Mouse (Mus musculus) 416B (cell line): ENCODE measurements at regions not wholly inside any gene's neighbourhood (a gene's known extent, or its start where the extent isn't known, plus 50 kb on each side); places are given as distances from the start of the nearest gene placed in this dataset.
"Not testable (repeated sequence)": the region's sequence is repeated elsewhere in the genome, so short reads cannot be mapped to it uniquely, and the experiment has no call there.

Source experiments
- DNase-seq: peaks from one replicate; pipeline ENCODE4 v3.0.0; 2011; ENCODE audit warnings: low read depth

DNA sequence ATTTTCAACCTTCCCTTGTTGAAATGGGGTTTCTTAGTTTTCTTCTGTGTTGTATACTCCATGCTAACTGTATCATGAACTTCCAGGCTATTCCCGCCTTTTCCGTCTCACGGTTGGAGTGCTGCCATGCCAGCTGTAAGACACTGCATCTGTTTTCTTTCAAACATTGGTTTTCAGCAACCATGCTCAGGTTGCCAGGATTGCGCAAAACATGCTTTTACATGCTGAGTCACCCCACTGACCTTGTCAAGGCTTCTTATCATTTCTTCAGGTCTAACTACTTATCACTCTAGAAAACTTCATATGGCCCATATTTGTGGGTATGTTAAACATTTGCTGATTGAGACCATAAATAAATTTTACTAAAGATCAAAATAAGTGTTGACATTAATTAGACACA, 551.2 kb downstream of the Tlr4 start:
- peak; percentile 19 for DNase-seq

DNA sequence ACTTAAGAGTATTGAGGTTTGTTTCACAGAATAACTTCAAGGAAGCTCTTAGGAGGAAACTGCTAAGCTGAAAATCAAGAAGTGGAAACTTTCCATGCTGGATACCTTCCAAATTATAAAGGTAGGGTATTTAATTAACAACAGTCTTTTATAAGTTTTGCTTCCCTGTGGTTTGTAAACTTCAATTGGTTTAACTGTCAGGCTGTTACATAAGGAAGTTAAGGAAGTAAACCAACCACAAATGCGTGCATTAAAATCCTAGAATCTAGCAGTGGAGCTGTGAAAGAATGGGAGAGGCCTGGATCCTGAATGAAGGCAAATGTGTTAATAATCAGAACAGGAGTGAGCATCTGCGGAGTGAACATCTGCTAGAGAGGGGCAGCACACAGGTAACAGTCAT, 560.5 kb downstream of the Tlr4 start:
- no peak for DNase-seq

DNA sequence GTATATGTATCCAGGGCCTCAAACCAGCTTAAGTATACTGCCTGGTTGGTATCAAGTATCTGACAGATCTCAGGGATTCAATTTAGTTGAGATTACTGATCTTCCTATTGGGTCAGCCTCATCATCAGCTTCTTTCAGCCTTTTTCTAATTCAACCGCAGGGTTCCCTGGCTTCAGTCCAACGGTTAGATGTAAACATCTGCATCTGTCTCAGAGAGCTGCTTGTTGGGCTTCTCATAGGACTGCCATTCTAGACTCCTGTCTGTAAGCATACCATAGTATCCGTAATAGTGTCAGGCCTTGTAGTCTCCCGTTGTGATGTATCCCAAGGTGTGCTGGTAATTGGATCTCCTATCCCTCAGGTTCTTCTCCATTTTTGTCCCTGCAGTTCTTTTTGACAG, 575.6 kb downstream of the Tlr4 start:
- no peak for DNase-seq

DNA sequence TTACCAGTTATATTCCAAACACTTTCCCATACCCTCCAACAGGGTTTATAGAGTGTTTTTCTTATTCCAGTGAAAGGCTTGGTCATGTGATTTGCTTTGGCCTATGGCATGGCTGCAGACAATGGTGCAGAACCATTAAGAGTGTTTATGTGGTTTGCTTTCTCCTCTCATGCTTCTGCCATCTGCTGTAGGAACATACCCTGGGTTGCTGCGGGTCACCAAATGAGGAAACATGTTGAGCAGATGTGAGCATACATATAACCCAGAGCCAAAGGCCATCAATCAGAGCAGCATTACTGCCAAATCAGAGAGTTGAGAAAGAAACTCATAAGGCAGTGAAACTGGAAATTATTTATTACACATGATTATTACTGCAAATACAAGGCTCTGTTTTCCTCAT, 596.7 kb downstream of the Tlr4 start:
- DNase-seq = no peak

DNA sequence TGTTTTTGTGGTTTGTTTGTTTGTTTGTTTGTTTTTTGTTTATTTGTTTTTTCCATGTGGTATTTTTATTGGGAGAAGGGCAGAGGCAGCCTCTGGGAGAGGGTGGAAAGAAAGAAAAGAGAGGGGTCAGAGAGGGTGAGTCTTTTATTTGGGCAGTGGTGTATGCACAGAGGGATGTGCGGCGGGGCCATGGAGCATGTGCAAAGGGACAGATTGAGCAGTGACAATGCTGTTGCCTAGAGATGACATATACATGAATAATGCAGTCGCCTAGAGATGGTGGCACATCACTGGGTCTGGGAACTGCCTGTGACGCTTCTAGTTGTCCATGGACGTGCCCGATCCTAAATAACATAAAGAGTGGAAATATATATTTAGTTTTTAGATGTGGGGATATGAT, 598.3 kb downstream of the Tlr4 start:
- DNase-seq = no peak

DNA sequence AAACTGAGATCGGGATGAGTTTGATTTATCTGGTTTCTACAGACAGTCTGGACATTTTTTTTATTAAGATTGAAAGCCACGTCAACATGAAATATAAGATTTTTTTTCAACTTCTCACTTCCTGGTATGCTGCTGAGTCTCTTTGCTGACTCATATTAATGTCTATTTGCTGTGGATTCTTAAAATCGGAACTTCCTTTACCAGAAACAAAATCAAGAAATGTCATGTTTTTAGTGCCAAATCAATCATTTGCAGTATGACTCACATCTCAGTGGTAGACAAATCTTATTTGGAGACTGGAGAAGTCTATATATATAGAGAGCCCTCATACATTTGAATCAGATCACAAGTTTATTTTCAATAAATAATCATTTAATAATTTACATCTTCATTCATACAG, 620.5 kb downstream of the Tlr4 start:
- DNase-seq = peak; percentile 11

DNA sequence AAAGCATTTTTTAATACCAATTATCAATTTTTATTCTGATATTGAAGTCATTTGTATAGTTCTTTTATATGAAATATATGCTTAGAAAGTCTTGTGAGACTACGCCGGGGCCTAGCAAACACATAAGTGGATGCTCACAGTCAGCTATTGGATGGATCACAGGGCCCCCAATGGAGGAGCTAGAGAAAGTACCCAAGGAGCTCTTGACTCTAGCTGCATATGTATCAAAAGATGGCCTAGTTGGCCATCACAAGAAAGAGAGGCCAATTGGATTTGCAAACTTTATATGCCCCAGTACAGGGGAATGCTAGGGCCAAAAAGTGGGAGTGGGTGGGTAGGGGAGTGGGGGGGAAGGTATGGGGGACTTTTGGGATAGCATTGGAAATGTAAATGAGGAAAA, 632.5 kb downstream of the Tlr4 start:
- DNase-seq = not testable (repeated sequence)

DNA sequence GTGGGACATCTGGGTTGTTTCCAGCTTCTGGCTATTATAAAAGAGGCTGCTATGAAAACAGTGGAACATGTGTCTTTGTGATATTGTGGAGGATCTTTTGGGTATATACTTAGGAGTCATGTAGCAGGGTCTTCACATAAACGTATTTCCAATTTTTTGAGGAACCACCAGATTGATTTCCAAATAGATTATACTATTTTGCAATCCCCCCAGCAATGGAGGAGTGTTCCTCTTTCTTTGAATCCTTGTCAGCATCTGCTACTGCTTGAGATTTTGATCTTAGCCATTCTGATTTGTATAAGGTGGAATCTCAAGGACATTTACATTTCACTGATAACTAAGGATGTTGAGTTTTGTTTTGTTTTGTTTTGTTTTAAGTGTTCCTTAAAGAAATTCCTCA, 645.6 kb downstream of the Tlr4 start:
- DNase-seq = no peak

DNA sequence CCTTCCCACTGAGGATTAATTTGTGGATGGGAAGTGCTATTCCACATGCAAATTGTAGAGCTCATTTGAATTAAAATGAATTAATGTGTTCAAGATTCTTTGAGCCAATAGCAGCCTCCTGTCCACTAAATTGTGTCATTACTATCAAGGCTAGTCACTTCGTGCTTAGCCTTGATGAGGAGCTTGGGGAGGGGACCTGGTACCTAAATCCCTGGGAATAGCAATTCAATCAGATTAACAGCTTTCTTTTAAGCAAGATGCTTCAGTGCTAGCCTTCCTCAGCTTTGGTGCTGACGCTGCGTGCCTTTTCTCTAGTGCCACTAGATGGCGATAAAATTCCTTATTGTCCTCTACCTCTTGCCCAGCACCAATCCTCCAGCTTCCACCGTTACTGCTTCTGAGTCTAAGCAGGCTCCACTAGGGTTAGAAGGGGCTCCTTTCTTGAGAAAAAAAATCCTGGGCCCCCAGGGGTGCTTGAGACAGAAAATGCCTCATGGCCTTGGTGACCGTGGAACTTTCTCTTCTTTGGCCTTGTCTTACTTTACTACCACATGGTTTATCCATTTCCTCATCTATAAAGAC, 650.0 kb downstream of the Tlr4 start:
- DNase-seq = peak; percentile 35

DNA sequence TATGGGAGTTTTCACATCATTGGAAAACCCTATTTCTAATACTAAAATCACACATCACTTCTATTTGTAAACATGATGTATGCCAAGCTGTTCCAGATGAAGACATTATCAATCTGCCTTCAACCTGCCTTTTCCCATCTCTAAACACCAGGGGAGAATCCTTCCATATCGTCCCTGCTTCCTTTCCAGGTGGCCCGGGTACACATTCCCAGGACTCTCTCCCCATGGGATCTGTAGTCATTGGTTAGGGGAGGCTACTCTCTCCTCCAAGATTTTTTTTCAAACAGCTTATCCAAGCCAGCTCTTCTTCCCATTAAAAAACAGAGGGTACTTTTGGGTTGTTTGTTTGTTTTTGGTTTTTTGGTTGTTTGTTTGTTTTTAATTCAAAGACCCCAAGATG, 650.7 kb downstream of the Tlr4 start:
- no peak for DNase-seq

DNA sequence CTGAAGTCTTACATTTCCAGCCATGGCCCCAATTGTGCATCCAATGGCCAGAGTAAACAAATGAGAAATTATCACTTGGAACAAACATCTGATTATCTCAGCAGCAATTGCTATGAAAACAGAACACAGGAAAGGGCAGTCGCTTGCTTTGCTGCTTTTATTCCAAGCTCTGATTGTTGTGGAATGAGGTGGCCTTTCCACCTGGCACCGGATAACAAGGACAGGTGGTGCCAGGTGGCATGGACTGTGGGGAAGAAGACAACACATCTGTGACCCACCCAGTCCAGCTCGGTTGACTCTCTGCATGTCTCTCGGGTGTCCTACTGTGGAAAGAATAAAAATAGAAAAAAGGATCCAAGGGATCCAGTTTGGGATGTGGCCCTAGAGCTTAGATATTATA, 694.9 kb downstream of the Tlr4 start:
- DNase-seq = no peak

DNA sequence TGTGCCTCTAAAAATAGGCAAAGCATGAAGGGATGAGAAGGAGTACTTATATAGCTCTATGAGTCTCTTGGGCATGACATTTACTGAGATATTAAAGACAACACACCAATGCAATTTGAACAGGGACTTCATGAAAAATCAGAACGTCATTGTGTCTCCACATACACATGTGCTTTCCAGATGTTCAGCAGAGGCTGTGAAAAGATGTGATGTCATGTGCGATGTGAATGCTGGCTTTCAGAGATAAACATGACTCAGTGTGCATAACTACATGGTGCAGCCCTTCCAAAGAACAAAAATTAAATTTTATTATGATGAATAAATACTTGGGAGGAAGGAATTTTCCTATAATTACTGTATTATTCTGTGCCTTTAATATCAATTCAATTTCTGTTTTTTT, 695.8 kb downstream of the Tlr4 start:
- DNase-seq = no peak

DNA sequence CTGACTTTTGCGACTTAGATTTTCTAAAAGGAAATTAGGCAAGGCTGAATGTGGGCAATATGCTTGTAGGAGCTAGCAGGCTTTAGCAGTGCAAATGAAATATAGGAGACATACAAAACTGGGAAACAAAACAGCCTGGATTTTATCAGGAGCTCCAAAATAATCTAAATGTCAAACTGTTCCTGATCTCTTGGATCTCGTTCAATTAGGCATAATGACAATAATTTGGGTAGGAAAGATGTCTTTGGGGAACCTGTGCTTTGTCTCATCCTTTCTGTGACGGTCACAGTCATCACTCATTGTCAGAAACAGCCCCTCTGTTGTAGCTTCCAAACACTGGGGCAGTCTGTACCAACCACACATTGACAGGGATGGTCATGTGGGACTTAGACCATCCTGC, 702.2 kb downstream of the Tlr4 start:
- no peak for DNase-seq

DNA sequence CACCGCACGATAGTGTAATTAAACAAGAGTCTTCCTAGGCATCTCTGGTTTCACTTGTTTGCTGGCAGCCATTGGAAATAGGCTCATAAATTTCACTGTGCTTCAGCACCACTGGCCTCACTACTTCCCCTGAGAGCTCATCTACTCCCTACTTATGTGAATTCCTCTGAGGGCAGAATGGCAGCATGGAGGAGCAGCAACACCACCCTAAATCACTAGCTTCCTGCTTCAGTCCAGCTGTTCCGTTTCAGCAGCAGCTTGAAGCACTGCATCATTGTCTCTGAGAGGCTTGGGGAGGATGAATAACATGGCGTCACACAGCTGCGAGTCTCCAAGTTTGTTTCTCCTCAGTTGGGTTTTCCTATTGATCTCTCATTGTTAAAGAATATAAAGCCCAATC, 712.1 kb downstream of the Tlr4 start:
- no peak for DNase-seq

DNA sequence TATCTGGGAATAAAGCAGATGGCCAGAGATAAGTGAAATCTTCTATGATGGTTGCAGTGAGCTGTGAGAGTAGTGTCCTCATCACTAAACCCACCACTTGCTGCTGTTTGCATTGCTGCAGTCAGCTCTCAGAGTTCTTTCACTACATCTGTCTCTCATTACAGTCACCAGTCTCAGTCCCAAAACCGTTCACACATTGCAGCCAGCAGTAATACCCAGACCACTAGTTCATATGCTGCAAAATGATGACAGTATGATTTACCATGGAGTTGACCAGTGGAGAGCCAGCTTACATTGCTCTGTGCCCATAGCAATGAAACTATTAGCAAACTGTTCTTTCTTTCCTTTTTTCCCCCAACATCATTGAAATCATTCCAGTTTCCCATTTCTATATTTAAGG, 718.6 kb downstream of the Tlr4 start:
- DNase-seq = no peak

DNA sequence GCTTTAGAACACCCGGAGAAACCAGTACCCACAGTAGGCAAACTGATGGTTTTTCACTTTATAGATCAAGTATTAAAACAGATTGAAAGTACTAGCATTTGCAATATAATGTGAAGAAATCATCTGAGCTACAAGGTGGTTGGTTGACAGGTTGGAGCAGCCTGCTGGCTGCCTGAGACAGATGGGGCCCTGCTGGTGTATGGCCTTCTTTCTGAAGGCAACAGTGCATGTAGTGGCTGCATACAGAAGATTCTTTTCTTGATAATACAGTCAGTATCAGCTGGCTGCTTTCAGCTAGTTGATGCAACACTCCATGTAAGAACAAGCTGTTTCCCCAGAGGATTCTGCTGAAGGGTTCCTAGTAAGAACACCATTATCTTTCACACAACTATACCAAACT, 720.6 kb downstream of the Tlr4 start:
- no peak for DNase-seq

DNA sequence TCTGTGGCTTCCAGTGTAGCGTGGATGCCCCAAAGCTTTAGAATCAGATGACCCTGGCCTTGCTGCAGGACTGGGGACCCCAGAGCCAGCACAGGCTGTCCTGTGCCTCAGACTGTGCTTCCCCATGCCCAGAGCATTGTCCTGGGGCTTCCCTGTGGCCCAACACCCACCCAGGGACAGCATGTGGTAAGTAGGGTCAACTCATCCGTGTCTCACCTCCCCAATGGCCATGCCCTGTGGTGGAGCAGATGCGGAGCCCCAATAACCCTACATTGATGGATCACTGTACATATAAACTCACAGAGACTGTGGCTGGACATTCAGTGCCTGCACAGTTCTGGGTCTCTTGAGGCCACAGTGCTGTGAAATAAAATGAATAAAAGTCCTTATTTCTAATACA, 726.1 kb downstream of the Tlr4 start:
- no peak for DNase-seq

DNA sequence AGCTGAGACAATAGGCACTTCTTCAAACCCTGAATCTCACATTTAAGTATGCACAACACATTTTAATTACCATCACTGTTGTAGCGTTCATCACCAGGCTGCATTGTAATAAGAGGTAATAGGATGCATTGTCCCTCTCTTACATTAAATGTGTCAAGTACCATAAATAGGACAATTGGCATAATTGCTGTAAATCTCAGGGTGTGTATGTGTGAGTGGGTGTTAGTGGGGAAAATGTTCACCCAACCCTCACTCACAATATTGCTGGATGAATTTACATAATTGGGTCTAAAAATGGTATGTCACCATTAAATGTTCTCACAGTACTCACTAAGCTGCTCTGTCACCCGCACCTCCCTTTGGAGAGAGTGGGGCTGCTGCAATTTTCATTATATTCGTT, 747.4 kb downstream of the Tlr4 start:
- no peak for DNase-seq

DNA sequence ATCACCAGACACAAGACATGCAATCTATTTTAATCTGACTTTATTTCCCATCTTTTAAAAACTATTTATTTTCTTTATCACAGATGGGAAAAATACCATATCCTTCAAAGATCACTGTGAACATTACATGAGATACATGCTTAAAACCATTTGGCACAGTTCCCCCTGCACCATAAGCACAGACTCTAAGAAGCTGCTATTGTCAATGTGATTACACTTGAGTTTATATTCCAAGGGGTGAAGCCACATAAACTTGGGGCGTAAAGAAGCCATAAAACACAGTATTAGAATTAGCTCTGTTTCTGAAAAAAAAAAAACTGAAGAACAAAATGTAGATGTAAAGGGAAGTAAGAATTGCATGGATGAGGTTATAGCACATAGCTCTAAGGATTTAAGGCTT, 762.1 kb downstream of the Tlr4 start:
- DNase-seq = no peak

DNA sequence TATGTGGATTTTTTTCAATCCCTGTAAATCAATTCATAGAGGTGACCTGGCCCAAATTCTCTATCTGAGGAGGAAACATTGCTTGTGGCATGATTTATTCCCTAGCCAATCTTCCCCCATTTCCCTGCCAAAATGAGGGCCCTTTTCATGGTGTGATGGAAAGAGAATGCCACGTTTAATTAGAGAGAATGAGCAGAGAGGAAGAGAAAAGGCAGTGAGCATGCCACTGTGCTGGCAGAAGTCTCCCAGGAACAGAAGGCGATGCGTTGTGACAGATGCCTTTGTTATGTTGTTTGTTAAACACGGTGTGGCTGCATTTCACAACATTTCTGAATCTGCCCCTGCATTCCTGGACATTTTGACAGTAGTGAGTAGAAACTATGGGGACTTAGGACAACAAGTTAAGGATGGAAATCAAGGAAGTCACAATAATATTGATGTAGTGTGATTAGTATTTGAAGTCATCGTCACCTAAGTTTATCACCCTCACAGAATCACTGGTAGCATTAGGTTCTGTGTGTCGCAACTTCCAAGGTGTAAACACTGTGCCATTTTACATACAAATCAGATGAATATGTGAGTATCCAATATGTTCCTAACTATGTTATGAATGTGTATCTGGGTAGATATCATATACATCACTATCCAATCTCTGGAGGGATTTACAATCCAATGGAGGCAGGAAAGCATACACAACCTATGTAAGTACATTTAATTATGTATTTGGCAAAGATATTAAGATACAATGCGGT, 762.8 kb downstream of the Tlr4 start:
- no peak for DNase-seq

DNA sequence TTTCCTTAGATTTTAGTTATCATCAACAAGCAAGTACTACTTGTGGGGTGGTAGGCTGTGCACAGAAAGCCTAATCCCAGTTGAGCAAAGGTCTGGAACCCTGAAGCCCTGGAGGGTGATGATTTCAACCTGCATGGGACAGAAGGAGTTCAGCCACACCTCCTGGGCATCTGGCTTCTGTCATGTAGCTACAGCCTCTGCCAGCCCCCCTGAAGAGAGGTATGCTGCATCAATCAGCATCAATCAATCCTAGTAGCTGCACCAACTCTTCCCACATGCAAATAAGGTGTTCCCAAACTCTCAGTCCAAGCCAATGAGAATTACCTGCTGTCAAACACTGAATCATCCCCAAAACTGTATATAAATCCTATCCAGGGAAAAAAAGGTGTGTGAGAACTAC, 779.8 kb downstream of the Tlr4 start:
- no peak for DNase-seq

DNA sequence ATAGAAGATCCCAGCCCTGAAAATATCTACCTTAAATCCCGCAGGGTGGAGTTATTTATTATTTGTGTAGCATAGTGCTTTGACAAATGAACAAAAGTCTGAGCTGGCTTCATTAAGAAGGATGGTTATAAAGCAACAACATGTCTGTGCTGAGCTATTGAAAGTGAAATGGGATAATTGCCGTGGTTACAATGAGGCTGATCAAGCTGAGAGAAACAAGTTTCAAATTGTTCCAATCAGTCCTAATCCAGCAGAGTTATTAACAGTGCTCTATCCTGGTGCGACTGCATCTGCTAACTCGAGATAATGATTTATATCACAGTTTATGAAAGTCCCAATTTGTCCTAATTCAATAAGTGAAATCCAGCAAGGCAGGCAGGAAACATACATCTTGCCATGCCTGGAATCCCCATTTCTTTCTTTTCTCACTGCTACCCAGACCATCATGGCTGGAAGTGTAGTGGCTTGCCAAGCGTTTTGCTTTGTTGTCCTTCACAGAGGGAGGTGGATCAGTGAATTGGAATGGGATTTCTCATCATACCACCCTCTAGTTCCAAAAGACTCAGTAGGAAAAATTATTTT, 787.2 kb downstream of the Tlr4 start:
- no peak for DNase-seq

DNA sequence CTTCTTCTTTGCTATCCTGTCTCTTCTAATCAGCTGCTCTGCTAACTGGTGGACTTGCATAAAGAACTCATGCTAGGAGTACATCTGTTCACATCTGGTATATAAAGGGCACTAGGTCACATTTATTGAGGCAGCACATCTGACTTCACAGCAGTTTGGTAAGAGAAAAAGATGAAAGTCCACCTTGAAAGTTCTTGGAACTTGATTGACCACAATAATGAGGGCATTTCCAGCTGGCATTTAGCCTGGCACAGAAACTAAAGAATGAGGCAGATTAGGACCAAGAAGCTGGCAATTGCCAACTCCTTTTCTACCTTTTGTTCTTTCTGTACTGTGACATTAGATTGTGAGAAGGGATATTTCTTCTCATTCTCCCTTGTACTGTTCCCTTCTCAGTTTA, 799.3 kb downstream of the Tlr4 start:
- no peak for DNase-seq

DNA sequence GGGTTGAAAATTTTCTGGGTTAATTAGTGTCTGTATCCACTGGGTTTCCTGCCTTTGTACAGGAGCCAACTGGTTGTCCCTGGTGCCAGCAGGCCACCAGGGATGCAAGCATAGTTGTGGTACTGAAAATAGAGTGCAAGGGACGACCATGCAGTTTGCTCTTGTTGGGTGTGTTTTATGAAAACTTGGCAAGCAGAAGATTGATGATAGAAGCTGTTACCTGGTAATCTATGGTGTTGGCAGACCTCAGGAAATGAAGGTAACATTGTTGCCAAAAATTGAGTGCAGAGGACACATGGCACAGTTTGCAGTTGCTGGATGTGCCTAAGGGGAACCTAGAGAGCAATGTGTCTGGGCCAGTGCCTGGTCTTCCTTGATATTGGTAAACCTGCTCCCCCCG, 818.7 kb downstream of the Tlr4 start:
- no peak for DNase-seq
